Comparison of ENCODE assay signal across 21 mouse cellular contexts in the genomic region with DNA sequence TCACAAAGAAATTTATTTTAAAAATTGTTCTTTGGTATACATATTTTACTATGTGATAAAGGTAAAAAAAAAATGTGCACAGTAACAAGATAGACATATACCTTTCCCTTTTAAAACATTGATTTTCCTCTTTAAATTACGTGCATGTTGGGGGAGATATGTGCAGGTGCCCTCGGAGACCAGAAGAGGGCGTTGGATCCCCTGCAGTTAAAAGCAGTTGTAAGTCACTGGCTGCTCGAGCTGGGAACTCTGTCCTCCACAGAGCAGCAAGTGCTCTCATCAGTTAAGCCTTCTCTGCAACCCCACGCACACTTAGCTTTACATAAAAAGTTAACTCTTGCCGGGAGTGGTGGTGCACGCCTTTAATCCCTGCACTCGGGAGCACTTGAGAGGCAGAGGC.
DNase-seq lines count a peak whose midpoint lies in the region; ATAC-seq and TF ChIP-seq lines count a peak whose summit lies in the region.
"Had no signal": no experiment of that assay in that cellular context is flagged by ENCODE, and none has a peak within 500 bp of the region (broad histone marks: within the 10 kb centered on the region; RNA-seq: fewer than 3 reads in every experiment).

No protein-coding gene starts in this region.

- TF ChIP-seq CTCF in layer of hippocampus, adult 2 months (conservative IDR thresholded peaks at IDR 0.05): peak; percentile 41
- peak; percentile 40 for TF ChIP-seq CTCF in E14TG2a.4 (conservative IDR thresholded peaks at IDR 0.05; ENCODE audit: low read length)
- peak; percentile 14; the same call in 1 of the 2 replicates for TF ChIP-seq CTCF in stomach, postnatal 0 days (IDR thresholded peaks at IDR 0.05; ENCODE audit: low read depth)

- no peaks in the 10 kb centered on the region for H3K36me3 ChIP-seq in E14TG2a.4 (ENCODE audit: insufficient read depth, low read length)
- H3K36me3 ChIP-seq in stomach, postnatal 0 days (ENCODE audit: control insufficient read depth, insufficient read depth, low read length): no peaks in the 10 kb centered on the region
- H3K36me3 ChIP-seq: embryonic facial prominence, embryonic 12.5 days; embryonic facial prominence, embryonic 15.5 days; hindbrain, embryonic 12.5 days; hindbrain, embryonic 15.5 days had no signal

- H3K4me2 ChIP-seq in stomach, postnatal 0 days (replicated peaks; ENCODE audit: low read depth): no peak overlapping the region
- H3K4me2 ChIP-seq: embryonic facial prominence, embryonic 12.5 days; embryonic facial prominence, embryonic 15.5 days; heart, embryonic 11.5 days; hindbrain, embryonic 12.5 days; hindbrain, embryonic 15.5 days had no signal

- no peak for ATAC-seq in stomach, postnatal 0 days (ENCODE audit: low FRiP score, low TSS enrichment)
- ATAC-seq: forebrain, embryonic 14.5 days; forebrain, postnatal 0 days had no signal

- no peak overlapping the region for H3K9ac ChIP-seq in stomach, postnatal 0 days (ENCODE audit: low read length)
- H3K9ac ChIP-seq: embryonic facial prominence, embryonic 12.5 days; embryonic facial prominence, embryonic 15.5 days; forebrain, postnatal 0 days; hindbrain, embryonic 12.5 days; hindbrain, embryonic 15.5 days had no signal

- H3K27me3 ChIP-seq in E14TG2a.4 (ENCODE audit: insufficient read depth, low read length): no peaks in the 10 kb centered on the region
- H3K27me3 ChIP-seq in stomach, postnatal 0 days (ENCODE audit: control insufficient read depth, insufficient read depth, low read length): no peaks in the 10 kb centered on the region
- H3K27me3 ChIP-seq: embryonic facial prominence, embryonic 12.5 days; embryonic facial prominence, embryonic 15.5 days; hindbrain, embryonic 12.5 days; hindbrain, embryonic 15.5 days had no signal

- DNase-seq in layer of hippocampus, adult 2 months (ENCODE audit: low spot score in 2 of 2): no peak
- DNase-seq in layer of hippocampus, postnatal 36 days: no peak
- peak; percentile 79 for DNase-seq in R1 (ENCODE audit: low read depth, low spot score)
- no peak for DNase-seq in stomach, postnatal 0 days (ENCODE audit: low spot score)
- DNase-seq in left cerebral cortex, postnatal 10 days (ENCODE audit: extremely low spot score in 1 of 2, low spot score in 2 of 2): no peak
- DNase-seq in thymus, postnatal 36 days: no peak
- DNase-seq: adrenal gland, adult 2 months; adrenal gland, postnatal 14 days; cerebellum, adult 18-20 months; cerebellum, adult 9-10 months; cerebellum, postnatal 14 days; forebrain, postnatal 0 days; gastrocnemius, adult 2 months; gastrocnemius, postnatal 14 days had no signal

- H3K9me3 ChIP-seq in E14TG2a.4 (ENCODE audit: low read length): peaks cover 18% of the 10 kb centered on the region
- H3K9me3 ChIP-seq in stomach, postnatal 0 days (ENCODE audit: control insufficient read depth, low read length): no peaks in the 10 kb centered on the region
- H3K9me3 ChIP-seq: embryonic facial prominence, embryonic 15.5 days; hindbrain, embryonic 15.5 days had no signal

- no peak overlapping the region for H3K4me3 ChIP-seq in layer of hippocampus, adult 2 months
- no peak overlapping the region for H3K4me3 ChIP-seq in E14TG2a.4 (replicated peaks; ENCODE audit: low read length)
- no peak overlapping the region for H3K4me3 ChIP-seq in stomach, postnatal 0 days (ENCODE audit: low read depth, low read length)
- H3K4me3 ChIP-seq: embryonic facial prominence, embryonic 12.5 days; embryonic facial prominence, embryonic 15.5 days; gastrocnemius, adult 2 months; hindbrain, embryonic 12.5 days; hindbrain, embryonic 15.5 days had no signal

- no peak overlapping the region for H3K27ac ChIP-seq in layer of hippocampus, adult 2 months
- H3K27ac ChIP-seq in stomach, postnatal 0 days (replicated peaks): no peak overlapping the region
- H3K27ac ChIP-seq: embryonic facial prominence, embryonic 12.5 days; embryonic facial prominence, embryonic 15.5 days; gastrocnemius, adult 2 months; hindbrain, embryonic 12.5 days; hindbrain, embryonic 15.5 days had no signal

- TF ChIP-seq EP300 in stomach, postnatal 0 days (optimal IDR thresholded peaks at IDR 0.05): no peak

- WGBS in stomach, postnatal 0 days: 80% methylated on average over 8 of the region's 8 CpGs

- H3K4me1 ChIP-seq in E14TG2a.4 (replicated peaks; ENCODE audit: low read depth, low read length): peaks cover 34% of the 10 kb centered on the region
- no peaks in the 10 kb centered on the region for H3K4me1 ChIP-seq in stomach, postnatal 0 days (replicated peaks; ENCODE audit: control insufficient read depth, insufficient read depth)
- H3K4me1 ChIP-seq: embryonic facial prominence, embryonic 12.5 days; embryonic facial prominence, embryonic 15.5 days; hindbrain, embryonic 12.5 days; hindbrain, embryonic 15.5 days had no signal

- intact Hi-C loops in left cerebral cortex, postnatal 10 days (cut with DNase I): no loop called here
